Mouse (Mus musculus): ENCODE measurements around the gene Rad9b.

DNA sequence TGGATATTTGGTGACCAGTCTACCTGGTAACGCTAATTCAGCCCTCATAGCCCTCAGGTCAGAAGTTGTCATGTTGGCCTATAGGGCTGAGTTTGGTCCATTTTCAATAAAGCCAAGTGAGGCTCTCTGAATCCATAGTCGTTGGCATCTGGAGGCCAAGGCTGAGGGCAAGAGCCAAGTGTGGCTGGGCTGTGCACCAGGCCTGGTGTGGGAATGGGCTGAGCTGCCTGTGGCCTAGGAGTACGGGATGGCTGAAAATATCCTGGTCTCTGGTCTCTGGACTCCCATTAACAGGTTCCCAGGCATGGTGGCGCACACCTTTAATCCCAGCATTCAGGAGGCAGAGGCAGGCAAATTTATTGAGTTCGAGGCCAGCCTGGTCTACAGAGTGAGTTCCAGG, 36.0 kb upstream of the Rad9b start:
- no peak for TF ChIP-seq CTCF (IDR thresholded peaks at IDR 0.05)
- no peak for TF ChIP-seq EP300 (IDR thresholded peaks at IDR 0.05)

Data from lung, postnatal 0 days (tissue).